Mouse (Mus musculus) ES-Bruce4 (cell line): Measurements from ENCODE around the gene Msmb.

ENCODE experiments used
- CTCF ChIP-seq: IDR thresholded peaks from one replicate; pipeline ENCODE4 v1.8.1; 2011; ENCODE audit warnings: low read depth, low read length
- EP300 ChIP-seq: IDR thresholded peaks from 2 replicates; pipeline ENCODE4 v1.6.1; 2011; ENCODE audit warnings: low read depth, low read length; ENCODE audit not compliant: insufficient read depth
- POLR2A ChIP-seq: IDR thresholded peaks from one replicate; pipeline ENCODE4 v1.8.1; 2011; ENCODE audit warnings: low read length; ENCODE audit not compliant: insufficient read depth

GRCm38 (mm10) chr14:32160563-32160962 is 18.7 kb downstream of the Msmb start:
- no peak for TF ChIP-seq POLR2A
- no peak for TF ChIP-seq EP300
- no peak for TF ChIP-seq CTCF
